Mouse (Mus musculus) ES-E14 (cell line): ENCODE results near the gene Trp53bp2. TPM values are rescaled to one million over a fixed set of nuclear protein-coding genes. Genes with fewer than 3 reads are reported as not detected.

Experiments
- DNase-seq: peaks from one replicate; pipeline ENCODE4 v3.0.0-alpha.2; 2013; ENCODE audit warnings: low read depth, low spot score
- H3K27ac ChIP-seq: 2 replicates; pipeline ENCODE4 v1.5.1; 2012; ENCODE audit warnings: low read depth, mild to moderate bottlenecking, low read length, moderate library complexity, mixed read lengths; ENCODE audit not compliant: poor library complexity, insufficient read depth, severe bottlenecking
- H3K36me3 ChIP-seq: 2 replicates; pipeline ENCODE4 v1.6.1; 2012; ENCODE audit warnings: mild to moderate bottlenecking, low read length, moderate library complexity, mixed read lengths; ENCODE audit not compliant: control insufficient read depth, poor library complexity, insufficient read depth, severe bottlenecking
- H3K4me1 ChIP-seq, 2 experiments: fragments of 150-350 bp in 1 of 2; sonication (generic) in 1 of 2; 2 replicates each; pipeline ENCODE4 v1.6.1; 2012; ENCODE audit warnings: low read length in 2 of 2, mild to moderate bottlenecking in 1 of 2, mixed read lengths in 1 of 2; ENCODE audit not compliant: control insufficient read depth in 2 of 2, insufficient read depth in 2 of 2, poor library complexity in 1 of 2
- H3K4me3 ChIP-seq, 2 experiments: fragments of 150-350 bp in 1 of 2; sonication (generic) in 1 of 2; 2 replicates each; pipeline ENCODE4 v1.5.1; 2012; ENCODE audit warnings: low read length in 2 of 2, low read depth in 1 of 2, mild to moderate bottlenecking in 1 of 2, mixed read lengths in 1 of 2; ENCODE audit not compliant: insufficient read depth in 1 of 2, poor library complexity in 1 of 2, severe bottlenecking in 1 of 2
- H3K9ac ChIP-seq: 2 replicates; pipeline ENCODE4 v1.6.1; 2012; ENCODE audit warnings: low read depth, mild to moderate bottlenecking, low read length, mixed read lengths; ENCODE audit not compliant: poor library complexity, insufficient read depth, severe bottlenecking
- H3K9me3 ChIP-seq: fragments of 150-350 bp; sonication (generic); 2 replicates; pipeline ENCODE4 v1.6.1; 2012; ENCODE audit warnings: low read depth, mild to moderate bottlenecking, low read length; ENCODE audit not compliant: control insufficient read depth, insufficient read depth
- CHD2 ChIP-seq: IDR thresholded peaks from 2 replicates; pipeline ENCODE4 v1.6.1; 2014; ENCODE audit warnings: mild to moderate bottlenecking, low read depth, low read length, inconsistent platforms
- HCFC1 ChIP-seq: IDR thresholded peaks from 2 replicates; pipeline ENCODE4 v1.6.1; 2012; ENCODE audit warnings: low read length, inconsistent platforms, borderline replicate concordance; ENCODE audit not compliant: insufficient read depth
- MAFK ChIP-seq: IDR thresholded peaks from 2 replicates; pipeline ENCODE4 v1.6.1; 2014; ENCODE audit warnings: mild to moderate bottlenecking, low read depth, low read length, inconsistent platforms; ENCODE audit not compliant: insufficient read depth
- ZC3H11A ChIP-seq: IDR thresholded peaks from 2 replicates; pipeline ENCODE4 v1.6.1; 2012; ENCODE audit warnings: low read depth, mild to moderate bottlenecking, inconsistent platforms, low read length, borderline replicate concordance
- ZNF384 ChIP-seq: IDR thresholded peaks from 2 replicates; pipeline ENCODE4 v1.6.1; 2012; ENCODE audit warnings: low read depth, low read length, inconsistent platforms
- in situ Hi-C, 2 experiments: fragments of 600-800 bp; cut with MboI; formaldehyde crosslinking; loops; one replicate each; pipeline ENCODE4 v1.15.1; 2025; ENCODE audit warnings: low sequenced_read_pairs in 2 of 2, inconsistent platforms in 1 of 2; ENCODE audit not compliant: unreplicated experiment in 2 of 2
- total RNA-seq: library from RNA; depleted of rRNA; stranded (reverse); fragments of 300-350 nt; gene quantifications from 2 replicates; pipeline ENCODE4 v1.2.3, GENCODE M21; 2012

Gene Trp53bp2
- total RNA-seq, 1 experiment, result 9.5 TPM

- Histone ChIP-seq H3K4me1 (no peaks in the 10 kb centered on the region), H3K27ac (no peak overlapping the region), H3K9ac (no peak overlapping the region), H3K9me3 (no peaks in the 10 kb centered on the region), H3K4me3 (no peak overlapping the region), H3K36me3 (peaks cover 18% of the 10 kb centered on the region)
- no peak for DNase-seq
- TF ChIP-seq ZC3H11A (no peak), CHD2 (no peak), ZNF384 (no peak)
- in situ Hi-C loops, result no loop called here
Observed at GRCm38 (mm10) chr1:182448276-182449035, 39.5 kb downstream of the Trp53bp2 start.

DNA sequence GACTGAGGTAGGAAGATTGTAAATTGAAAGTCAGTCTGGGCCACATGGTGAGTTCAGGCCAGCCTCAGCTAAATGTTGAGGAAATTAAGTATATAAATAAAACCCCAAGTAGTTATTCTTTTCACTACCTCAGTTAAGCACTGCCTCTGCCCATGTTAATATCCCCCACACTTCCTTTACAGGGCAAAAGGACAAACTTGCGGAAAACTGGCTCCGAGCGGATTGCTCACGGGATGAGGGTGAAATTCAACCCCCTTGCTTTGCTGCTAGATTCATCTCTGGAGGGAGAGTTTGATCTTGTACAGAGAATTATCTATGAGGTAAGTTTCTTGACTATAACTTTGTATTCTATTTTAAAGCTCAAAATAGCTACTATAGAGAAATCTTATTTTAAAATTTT is 43.5 kb downstream of the Trp53bp2 start:
- DNase-seq, result no peak
- TF ChIP-seq CHD2 (no peak), ZC3H11A (no peak), ZNF384 (no peak), MAFK (no peak), HCFC1 (no peak)
- in situ Hi-C loops, result no loop called here
- Histone ChIP-seq H3K4me1 (no peaks in the 10 kb centered on the region), H3K4me3 (no peak overlapping the region), H3K9ac (no peak overlapping the region), H3K27ac (no peak overlapping the region), H3K9me3 (no peaks in the 10 kb centered on the region), H3K36me3 (peaks cover 15% of the 10 kb centered on the region)

GRCm38 (mm10) chr1:182455080-182455479 is 46.1 kb downstream of the Trp53bp2 start:
- Histone ChIP-seq H3K4me1 (no peaks in the 10 kb centered on the region), H3K27ac (no peak overlapping the region), H3K9me3 (no peaks in the 10 kb centered on the region), H3K36me3 (peaks cover 12% of the 10 kb centered on the region), H3K4me3 (no peak overlapping the region), H3K9ac (no peak overlapping the region)
- TF ChIP-seq ZNF384 (no peak), CHD2 (no peak), ZC3H11A (no peak), MAFK (no peak), HCFC1 (no peak)
- in situ Hi-C loops, result no loop called here
- DNase-seq, result no peak

GRCm38 (mm10) chr1:182458556-182458955 is 49.6 kb downstream of the Trp53bp2 start:
- no peak for DNase-seq
- Histone ChIP-seq H3K9me3 (no peaks in the 10 kb centered on the region), H3K4me3 (no peak overlapping the region), H3K4me1 (no peaks in the 10 kb centered on the region), H3K27ac (no peak overlapping the region), H3K36me3 (peaks cover 11% of the 10 kb centered on the region), H3K9ac (no peak overlapping the region)
- in situ Hi-C loops, result no loop called here
- no peak for TF ChIP-seq MAFK
- no peak for TF ChIP-seq HCFC1
- no peak for TF ChIP-seq ZNF384
- no peak for TF ChIP-seq CHD2
- TF ChIP-seq ZC3H11A, result no peak

DNA sequence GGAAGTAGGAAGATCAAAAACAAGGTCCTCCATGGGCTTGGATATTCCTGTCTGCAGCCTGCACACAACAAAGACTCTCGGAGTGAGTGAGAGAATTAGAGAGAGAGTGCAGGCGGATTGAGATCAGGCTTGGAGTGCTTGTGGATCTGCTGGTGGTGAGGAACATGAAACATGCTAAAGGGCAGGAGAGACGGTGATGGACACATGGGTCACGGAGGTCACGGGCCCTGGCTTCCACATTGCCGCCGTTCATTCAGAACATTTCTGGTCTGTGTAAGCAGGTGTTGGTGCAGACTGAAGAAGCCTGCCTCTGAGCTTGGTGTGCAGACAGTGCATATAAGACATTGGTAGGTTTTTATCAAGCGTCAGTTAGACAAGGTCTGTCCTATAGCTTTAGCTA is 50.5 kb downstream of the Trp53bp2 start:
- H3K4me1 ChIP-seq, result no peaks in the 10 kb centered on the region
- DNase-seq, result no peak
- H3K36me3 ChIP-seq, result peaks cover 6% of the 10 kb centered on the region
- no peak overlapping the region; the same call in 1 of the 2 replicates for H3K27ac ChIP-seq
- H3K4me3 ChIP-seq, result no peak overlapping the region
- TF ChIP-seq ZNF384, result no peak
- no peak for TF ChIP-seq CHD2
- TF ChIP-seq HCFC1, result no peak
- no peak for TF ChIP-seq ZC3H11A
- no peak for TF ChIP-seq MAFK
- in situ Hi-C loops, result no loop called here
- no peak overlapping the region for H3K9ac ChIP-seq
- H3K9me3 ChIP-seq, result no peaks in the 10 kb centered on the region
